Mouse (Mus musculus) stomach, postnatal 0 days (tissue): ENCODE measurements around the gene Wdr6.
A peak's percentile ranks its signal among the peaks of the same experiment; 100 is the strongest.

ENCODE experiments used
- CTCF ChIP-seq: IDR thresholded peaks from 2 replicates; pipeline ENCODE4 v1.5.1; 2016; ENCODE audit warnings: antibody characterized with exemption, low read depth, mild to moderate bottlenecking, moderate library complexity
- EP300 ChIP-seq: optimal IDR thresholded peaks from 2 replicates; pipeline ENCODE3; 2016; ENCODE audit warnings: antibody characterized with exemption

DNA sequence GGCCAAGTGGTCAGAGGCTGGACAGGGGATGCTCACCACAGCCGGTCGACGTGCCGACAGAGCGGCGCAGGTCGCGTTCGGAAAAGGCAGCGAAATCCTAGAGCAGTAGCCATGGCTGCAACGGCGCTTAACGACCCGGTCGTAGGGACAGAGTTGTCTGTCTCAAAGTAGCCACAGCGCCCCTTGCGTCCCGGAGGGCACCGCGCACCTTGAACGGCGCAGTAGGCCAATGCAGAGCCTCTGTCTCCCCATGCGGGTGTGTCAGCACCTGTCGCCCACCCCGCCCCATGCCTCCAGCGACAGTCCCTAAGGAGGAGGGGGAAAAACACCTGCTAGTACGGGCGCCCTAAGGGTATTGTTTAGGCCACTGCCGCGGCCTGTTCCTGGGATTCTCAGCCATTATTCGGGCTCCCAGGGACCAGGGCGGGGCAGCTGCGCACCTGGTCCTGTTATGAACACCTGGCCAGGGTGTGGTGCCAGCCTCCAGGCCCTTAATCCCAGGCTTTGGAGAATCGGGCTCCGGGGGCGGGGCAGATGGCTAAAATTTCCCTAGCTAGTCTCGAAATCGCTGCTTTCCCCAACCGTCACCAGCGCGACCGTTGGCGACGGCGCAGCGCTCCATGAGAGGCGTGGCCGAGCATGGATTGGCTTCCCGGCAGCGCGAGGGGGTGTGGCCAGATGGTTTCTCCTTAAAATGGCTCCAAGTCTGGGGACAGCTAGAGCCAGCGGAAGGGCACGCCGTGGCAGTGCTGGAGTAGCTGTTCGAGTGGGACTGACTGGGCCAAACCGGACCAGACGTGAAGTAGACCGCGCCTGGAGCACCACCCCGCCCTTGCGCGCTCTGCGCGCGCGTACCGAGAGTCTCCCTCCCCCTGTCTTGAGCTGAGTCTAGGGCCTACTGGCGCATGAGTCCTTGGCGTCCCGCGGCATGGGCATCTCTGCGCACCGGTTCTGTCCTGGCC, 11.4 kb downstream of the Wdr6 start, which contains the start of gene Ndufaf3:
- TF ChIP-seq CTCF (peak; percentile 93), EP300 (no peak)
